Mouse (Mus musculus) hindbrain, embryonic 12.5 days (tissue): Measurements from ENCODE around the gene Angptl2. TPM values are rescaled to one million over a fixed set of nuclear protein-coding genes. Genes with fewer than 3 reads are reported as not detected.

Experiments used
- ATAC-seq: fragments of 200-750 bp; cut with Nextera tagmentation; 2 replicates; pipeline ENCODE4 v1.8.0; 2017; ENCODE audit warnings: moderate TSS enrichment; ENCODE audit not compliant: low FRiP score
- H3K27ac ChIP-seq: fragments of 300-500 bp; sonication (generic); 2 replicates; pipeline ENCODE4 v1.5.1; 2016; ENCODE audit warnings: mild to moderate bottlenecking
- H3K27me3 ChIP-seq: fragments of 300-500 bp; sonication (generic); 2 replicates; pipeline ENCODE4 v1.6.1; 2016; ENCODE audit warnings: mild to moderate bottlenecking
- H3K36me3 ChIP-seq: fragments of 300-500 bp; sonication (generic); 2 replicates; pipeline ENCODE4 v1.6.1; 2016; ENCODE audit warnings: mild to moderate bottlenecking
- H3K4me1 ChIP-seq: fragments of 300-500 bp; sonication (generic); 2 replicates; pipeline ENCODE4 v1.6.1; 2016
- H3K4me2 ChIP-seq: fragments of 300-500 bp; sonication (generic); replicated peaks from 2 replicates; pipeline ENCODE4 v1.6.1; 2016; ENCODE audit warnings: mild to moderate bottlenecking
- H3K4me3 ChIP-seq: fragments of 300-500 bp; sonication (generic); 2 replicates; pipeline ENCODE4 v1.5.1; 2016; ENCODE audit warnings: mild to moderate bottlenecking
- H3K9ac ChIP-seq: fragments of 300-500 bp; sonication (generic); 2 replicates; pipeline ENCODE4 v1.6.1; 2016; ENCODE audit warnings: mild to moderate bottlenecking, moderate library complexity
- H3K9me3 ChIP-seq: fragments of 300-500 bp; sonication (generic); replicated peaks from 2 replicates; pipeline ENCODE4 v1.6.1; 2016; ENCODE audit warnings: mild to moderate bottlenecking
- WGBS: fragments of 180-500 bp; shearing (Covaris S2); methylation state at CpG from one replicate; pipeline ENCODE4 v1.1.7; 2016; 5-methylcytosine and 5-hydroxymethylcytosine counted together
- polyA plus RNA-seq: library from polyadenylated mRNA; unstranded; fragments of >200 nt; fragmentation: Nextera tagmentation; extraction: Ambion mirVana; gene quantifications from 2 replicates; pipeline ENCODE4 v1.2.1, GENCODE M21; 2016

Angptl2 gene
- polyA plus RNA-seq, 1 experiment from 2014 or later, result 32.8 TPM

GRCm38 (mm10) chr2:33179930-33180630, 35.8 kb upstream of the Angptl2 start:
- Histone ChIP-seq H3K9ac (no peak overlapping the region), H3K27me3 (no peaks in the 10 kb centered on the region), H3K36me3 (no peaks in the 10 kb centered on the region), H3K4me2 (no peak overlapping the region), H3K27ac (no peak overlapping the region), H3K4me1 (peaks cover 34% of the 10 kb centered on the region), H3K9me3 (no peaks in the 10 kb centered on the region), H3K4me3 (no peak overlapping the region)
- WGBS, result 47% methylated on average over 16 of the region's 16 CpGs
- ATAC-seq, result 0 out of 2 replicates have a peak, but pooled peaks have one; percentile 38

DNA sequence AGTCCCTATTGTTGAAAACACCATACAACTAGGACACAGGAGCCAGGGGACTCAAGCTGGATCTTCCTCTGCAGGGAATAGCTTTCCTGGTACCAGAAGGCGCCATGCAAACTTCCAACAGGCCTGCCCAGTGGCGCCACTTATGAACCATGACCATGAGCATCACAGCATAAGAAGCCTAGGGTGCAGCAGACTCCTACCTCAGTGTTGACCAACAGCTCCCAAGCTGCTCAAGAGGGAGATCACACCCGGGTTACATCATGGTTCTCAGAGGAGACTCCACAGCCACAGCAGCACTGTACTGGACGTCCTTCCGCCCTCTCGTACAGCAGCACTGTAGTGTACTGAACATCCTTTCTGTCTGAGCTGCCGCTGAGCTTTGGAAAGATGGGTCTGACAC, 32.5 kb upstream of the Angptl2 start:
- WGBS, result 94% methylated on average over 7 of the region's 7 CpGs
- Histone ChIP-seq H3K9me3 (no peaks in the 10 kb centered on the region), H3K4me2 (no peak overlapping the region), H3K4me1 (peaks cover 21% of the 10 kb centered on the region), H3K4me3 (no peak overlapping the region), H3K27me3 (no peaks in the 10 kb centered on the region), H3K9ac (no peak overlapping the region), H3K36me3 (no peaks in the 10 kb centered on the region), H3K27ac (no peak overlapping the region)
- no peak for ATAC-seq

DNA sequence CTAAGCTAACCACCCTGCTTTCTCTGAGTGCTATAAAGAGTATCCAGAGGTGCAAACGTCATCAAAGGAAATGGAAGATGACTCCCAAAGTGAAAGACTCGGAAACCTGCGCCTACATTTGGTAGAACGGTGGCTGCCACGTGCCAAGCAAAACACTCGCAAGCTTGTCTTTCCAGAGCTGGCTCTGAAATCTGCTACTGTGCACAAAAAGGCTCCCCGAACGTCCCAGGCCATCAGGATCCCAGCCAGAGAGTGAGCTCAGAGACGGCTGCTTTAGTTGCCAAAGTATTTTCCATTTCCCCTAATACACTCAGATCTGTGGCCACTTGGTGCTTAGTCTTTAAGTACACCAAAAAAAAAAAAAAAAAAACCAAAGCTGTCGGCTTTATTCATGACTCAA, 31.2 kb upstream of the Angptl2 start:
- Histone ChIP-seq H3K9me3 (no peaks in the 10 kb centered on the region), H3K4me3 (no peak overlapping the region), H3K4me2 (no peak overlapping the region), H3K4me1 (peaks cover 11% of the 10 kb centered on the region), H3K9ac (no peak overlapping the region), H3K36me3 (no peaks in the 10 kb centered on the region), H3K27ac (no peak overlapping the region), H3K27me3 (no peaks in the 10 kb centered on the region)
- 83% methylated on average over 10 of the region's 10 CpGs for WGBS
- ATAC-seq, result no peak

DNA sequence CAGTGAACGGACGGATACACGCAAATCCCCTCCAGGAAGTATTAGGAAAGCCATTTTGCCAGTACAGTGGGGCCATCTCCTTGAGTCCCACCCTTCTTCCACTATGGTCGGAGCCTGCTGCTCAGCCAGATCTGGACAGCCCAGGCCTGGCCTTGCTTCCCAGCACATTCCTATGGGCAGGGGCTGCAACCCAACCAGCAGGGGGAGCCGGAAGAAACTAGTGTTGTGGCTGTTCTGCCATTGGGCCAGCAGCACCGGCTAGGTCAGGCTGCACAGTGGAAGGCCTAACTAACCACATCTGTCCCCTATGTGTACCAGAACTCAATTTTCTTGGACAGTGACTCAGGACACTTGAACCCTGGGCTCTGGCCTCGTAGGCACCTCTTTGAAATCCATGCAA, 30.6 kb upstream of the Angptl2 start:
- 76% methylated on average over 7 of the region's 7 CpGs for WGBS
- Histone ChIP-seq H3K9me3 (no peaks in the 10 kb centered on the region), H3K4me3 (no peak overlapping the region), H3K9ac (no peak overlapping the region), H3K36me3 (no peaks in the 10 kb centered on the region), H3K4me2 (no peak overlapping the region), H3K27me3 (no peaks in the 10 kb centered on the region), H3K27ac (no peak overlapping the region; the same call in 1 of the 2 replicates), H3K4me1 (peaks cover 11% of the 10 kb centered on the region)
- ATAC-seq, result no peak

DNA sequence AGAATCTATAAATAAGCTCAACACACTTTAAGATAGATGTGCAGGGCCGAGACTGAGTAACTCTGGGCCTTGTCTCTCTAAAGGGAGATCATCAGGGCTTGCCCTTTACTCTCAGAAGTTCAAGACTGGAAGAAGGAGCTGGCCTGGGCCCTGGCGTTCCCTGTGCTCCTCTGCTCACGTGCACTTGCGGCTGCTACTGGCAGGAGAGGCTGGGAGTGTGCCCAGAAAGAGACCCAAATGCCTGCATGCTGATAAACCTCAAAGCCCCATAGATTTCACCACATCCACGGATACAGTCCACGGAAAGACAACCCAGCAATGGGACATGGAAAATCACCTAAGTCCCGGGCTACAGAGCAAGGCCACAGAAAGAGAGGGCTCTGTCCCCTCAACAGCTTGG, 29.4 kb upstream of the Angptl2 start:
- Histone ChIP-seq H3K9me3 (no peaks in the 10 kb centered on the region), H3K4me1 (peaks cover 10% of the 10 kb centered on the region), H3K27me3 (no peaks in the 10 kb centered on the region), H3K4me2 (no peak overlapping the region), H3K4me3 (no peak overlapping the region), H3K9ac (no peak overlapping the region), H3K27ac (no peak overlapping the region), H3K36me3 (no peaks in the 10 kb centered on the region)
- WGBS, result 85% methylated on average over 7 of the region's 7 CpGs
- ATAC-seq, result no peak

GRCm38 (mm10) chr2:33187874-33188273, 28.0 kb upstream of the Angptl2 start:
- Histone ChIP-seq H3K4me1 (peaks cover 10% of the 10 kb centered on the region), H3K36me3 (no peaks in the 10 kb centered on the region), H3K4me3 (no peak overlapping the region), H3K27ac (no peak overlapping the region), H3K4me2 (no peak overlapping the region), H3K9me3 (no peaks in the 10 kb centered on the region), H3K27me3 (no peaks in the 10 kb centered on the region), H3K9ac (no peak overlapping the region)
- no peak for ATAC-seq
- WGBS, result 92% methylated on average over 2 of the region's 2 CpGs

DNA sequence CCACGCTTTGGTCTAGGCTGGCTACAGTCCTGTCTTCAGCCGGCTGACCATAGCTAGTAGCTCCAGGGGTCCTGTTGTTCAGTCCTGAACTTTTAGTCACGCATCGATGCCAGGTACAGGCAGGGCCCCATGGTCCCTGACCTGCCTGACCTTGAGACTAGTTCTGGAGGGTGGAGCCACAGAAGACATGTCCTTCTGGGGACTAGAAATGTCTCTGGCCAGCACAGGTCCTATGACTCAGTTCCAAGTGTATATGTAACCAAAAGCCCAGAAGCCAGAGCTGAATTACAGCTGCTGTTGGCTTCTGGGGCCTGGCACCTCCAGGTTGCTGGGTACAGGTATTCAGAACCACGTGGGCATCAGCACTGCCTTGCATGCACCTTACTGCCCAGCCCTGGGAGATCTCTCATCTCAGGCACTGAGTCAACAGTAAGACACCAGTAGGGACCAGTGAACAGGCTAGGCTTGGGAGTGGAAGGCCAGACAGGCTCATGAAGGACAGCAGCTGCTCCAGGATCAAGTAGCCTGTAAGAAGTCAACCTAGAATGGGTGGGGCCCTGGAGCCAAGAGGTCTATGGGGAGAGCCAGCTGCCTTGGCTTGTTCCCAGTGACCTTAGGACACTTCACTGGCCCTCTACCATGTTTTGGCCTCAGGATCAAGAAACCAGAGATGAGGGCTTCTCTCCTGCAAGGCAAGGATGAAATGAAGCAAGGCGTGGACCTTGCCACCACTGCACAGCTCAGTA, 26.8 kb upstream of the Angptl2 start:
- H3K9me3 ChIP-seq, result no peaks in the 10 kb centered on the region

DNA sequence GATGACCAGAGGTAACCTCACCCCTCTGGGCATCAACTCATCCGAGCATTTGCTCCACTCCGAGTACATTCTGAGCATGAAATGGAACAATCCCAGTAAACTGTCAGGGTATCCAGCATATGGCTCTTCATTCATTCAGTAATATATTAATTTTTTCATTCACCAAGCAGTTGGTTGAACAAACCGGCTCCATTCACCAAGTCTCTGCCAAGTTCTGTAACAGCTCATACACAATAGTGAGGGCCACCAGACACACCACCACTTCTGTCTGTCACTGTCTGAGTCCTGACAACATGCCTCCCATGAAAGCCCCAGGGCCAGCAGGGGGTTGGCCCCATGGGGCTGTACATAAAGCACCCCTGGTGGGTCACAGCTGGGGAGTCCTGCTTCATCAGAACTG, 25.9 kb upstream of the Angptl2 start:
- WGBS, result 80% methylated on average over 3 of the region's 3 CpGs
- H3K36me3 ChIP-seq, result no peaks in the 10 kb centered on the region

More for the DNA sequence above, 26.8 kb upstream of the Angptl2 start:
- H3K9ac ChIP-seq, result no peak overlapping the region
- H3K4me2 ChIP-seq, result no peak overlapping the region
- H3K4me1 ChIP-seq, result peaks cover 10% of the 10 kb centered on the region
- no peaks in the 10 kb centered on the region for H3K27me3 ChIP-seq
- no peak overlapping the region for H3K4me3 ChIP-seq
- 72% methylated on average over 6 of the region's 6 CpGs for WGBS
- H3K27ac ChIP-seq, result no peak overlapping the region
- no peaks in the 10 kb centered on the region for H3K36me3 ChIP-seq
- no peak for ATAC-seq

GRCm38 (mm10) chr2:33200368-33201068, 15.4 kb upstream of the Angptl2 start:
- Histone ChIP-seq H3K27ac (no peak overlapping the region), H3K27me3 (no peaks in the 10 kb centered on the region), H3K36me3 (no peaks in the 10 kb centered on the region), H3K4me3 (no peak overlapping the region), H3K9ac (no peak overlapping the region), H3K9me3 (no peaks in the 10 kb centered on the region), H3K4me1 (peaks cover 11% of the 10 kb centered on the region), H3K4me2 (no peak overlapping the region)
- ATAC-seq, result no peak
- WGBS, result 72% methylated on average over 14 of the region's 14 CpGs

More for the DNA sequence above, 25.9 kb upstream of the Angptl2 start:
- Histone ChIP-seq H3K4me1 (peaks cover 10% of the 10 kb centered on the region), H3K4me3 (no peak overlapping the region), H3K9me3 (no peaks in the 10 kb centered on the region), H3K27me3 (no peaks in the 10 kb centered on the region), H3K9ac (no peak overlapping the region), H3K27ac (no peak overlapping the region), H3K4me2 (no peak overlapping the region)
- ATAC-seq, result no peak

GRCm38 (mm10) chr2:33203284-33203683, 12.6 kb upstream of the Angptl2 start:
- H3K9me3 ChIP-seq, result no peaks in the 10 kb centered on the region
- peaks cover 27% of the 10 kb centered on the region for H3K4me1 ChIP-seq
- WGBS, result 47% methylated on average over 6 of the region's 6 CpGs
- no peaks in the 10 kb centered on the region for H3K36me3 ChIP-seq
- H3K9ac ChIP-seq, result no peak overlapping the region
- H3K4me3 ChIP-seq, result no peak overlapping the region
- ATAC-seq, result no peak
- 0 out of 2 replicates have a peak overlapping the region, but pooled peaks have one; percentile 24 for H3K27ac ChIP-seq
- H3K27me3 ChIP-seq, result no peaks in the 10 kb centered on the region
- no peak overlapping the region for H3K4me2 ChIP-seq

DNA sequence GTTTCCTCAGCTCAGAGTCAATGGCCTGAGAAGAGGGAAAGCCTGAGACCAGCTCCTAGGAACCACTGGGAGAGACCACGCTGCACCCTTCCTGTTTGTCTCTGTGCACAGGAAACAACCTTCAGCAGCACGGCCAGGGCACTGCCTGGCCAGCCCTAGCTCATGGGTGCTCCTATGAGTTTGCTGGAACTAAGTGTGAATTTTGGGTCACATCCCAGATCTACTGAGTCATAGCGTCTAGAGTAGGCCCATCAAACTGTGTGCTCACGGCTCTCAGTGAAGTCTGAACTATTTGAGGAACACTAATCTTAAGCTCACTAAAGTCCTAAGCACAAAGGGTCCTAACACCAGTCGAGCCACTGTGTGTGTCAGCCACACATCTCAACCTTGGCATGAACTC, 10.9 kb upstream of the Angptl2 start:
- no peaks in the 10 kb centered on the region for H3K27me3 ChIP-seq
- H3K36me3 ChIP-seq, result no peaks in the 10 kb centered on the region
- H3K9me3 ChIP-seq, result no peaks in the 10 kb centered on the region
- WGBS, result 85% methylated on average over 5 of the region's 5 CpGs
- H3K27ac ChIP-seq, result no peak overlapping the region
- no peak overlapping the region for H3K4me3 ChIP-seq
- no peak overlapping the region for H3K9ac ChIP-seq
- no peak for ATAC-seq
- H3K4me2 ChIP-seq, result no peak overlapping the region
- H3K4me1 ChIP-seq, result peaks cover 27% of the 10 kb centered on the region

GRCm38 (mm10) chr2:33205939-33206525, 9.8 kb upstream of the Angptl2 start:
- no peak overlapping the region for H3K4me3 ChIP-seq
- no peak overlapping the region for H3K4me2 ChIP-seq
- H3K4me1 ChIP-seq, result peaks cover 27% of the 10 kb centered on the region
- H3K27ac ChIP-seq, result peak overlapping the region; percentile 41; the same call in 1 of the 2 replicates
- no peak overlapping the region for H3K9ac ChIP-seq
- no peaks in the 10 kb centered on the region for H3K27me3 ChIP-seq
- no peaks in the 10 kb centered on the region for H3K9me3 ChIP-seq
- no peaks in the 10 kb centered on the region for H3K36me3 ChIP-seq
- WGBS, result 53% methylated on average over 14 of the region's 14 CpGs
- no peak for ATAC-seq
